Mouse (Mus musculus) lung, postnatal 0 days (tissue): ENCODE measurements at regions not wholly inside any gene's neighbourhood (a gene's known extent, or its start where the extent isn't known, plus 50 kb on each side); places are given as distances from the start of the nearest gene placed in this dataset.

ENCODE experiments used
- CTCF ChIP-seq: IDR thresholded peaks from 2 replicates; pipeline ENCODE4 v1.5.1; 2016; ENCODE audit warnings: antibody characterized with exemption, mild to moderate bottlenecking
- EP300 ChIP-seq: IDR thresholded peaks from 2 replicates; pipeline ENCODE4 v1.6.1; 2016; ENCODE audit warnings: antibody characterized with exemption, mild to moderate bottlenecking, control low read depth

DNA sequence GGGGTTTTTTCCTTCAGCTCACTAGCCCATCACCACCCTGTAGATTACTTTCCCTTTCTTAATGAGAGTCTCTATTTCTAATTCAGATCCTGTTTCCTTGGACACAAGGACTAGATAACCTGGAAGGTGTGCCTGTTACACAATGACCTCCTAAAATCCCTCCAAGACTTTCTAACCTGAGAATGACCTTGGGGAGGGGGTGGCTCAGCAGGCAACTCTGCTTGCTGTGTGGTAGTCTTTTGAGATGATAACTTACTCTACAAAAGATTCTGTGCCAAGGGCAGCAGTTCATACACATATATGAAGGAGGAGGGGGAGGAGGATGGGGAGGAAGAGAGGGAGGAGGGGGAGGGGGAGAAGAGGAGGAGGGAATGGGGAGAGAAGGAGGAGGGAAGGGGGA is 143.9 kb downstream of the Gxylt1 start:
- no peak for TF ChIP-seq EP300
- no peak for TF ChIP-seq CTCF
